Mouse (Mus musculus) embryonic facial prominence, embryonic 13.5 days (tissue): ENCODE measurements around the gene Lrfn1. TPM values are rescaled to one million over a fixed set of nuclear protein-coding genes. Genes with fewer than 3 reads are reported as not detected.

Source experiments
- ATAC-seq: fragments of 200-750 bp; cut with Nextera tagmentation; 2 replicates; pipeline ENCODE4 v1.8.0; 2017; ENCODE audit warnings: low read depth; ENCODE audit not compliant: insufficient number of reproducible peaks, insufficient read depth, low FRiP score, low TSS enrichment
- H3K27ac ChIP-seq: fragments of 300-500 bp; sonication (generic); 2 replicates; pipeline ENCODE4 v1.5.1; 2015; ENCODE audit warnings: moderate library complexity, mild to moderate bottlenecking, inconsistent platforms
- H3K27me3 ChIP-seq: fragments of 300-500 bp; sonication (generic); 2 replicates; pipeline ENCODE4 v1.6.1; 2015; ENCODE audit warnings: mild to moderate bottlenecking, inconsistent platforms
- H3K36me3 ChIP-seq: fragments of 300-500 bp; sonication (generic); 2 replicates; pipeline ENCODE4 v1.6.1; 2015; ENCODE audit warnings: mild to moderate bottlenecking, inconsistent platforms
- H3K4me1 ChIP-seq: fragments of 300-500 bp; sonication (generic); 2 replicates; pipeline ENCODE4 v1.6.1; 2015; ENCODE audit warnings: inconsistent platforms
- H3K4me2 ChIP-seq: fragments of 300-500 bp; sonication (generic); 2 replicates; pipeline ENCODE4 v1.6.1; 2015; ENCODE audit warnings: moderate library complexity, mild to moderate bottlenecking, inconsistent platforms
- H3K4me3 ChIP-seq: fragments of 300-500 bp; sonication (generic); 2 replicates; pipeline ENCODE4 v1.5.1; 2015; ENCODE audit warnings: mild to moderate bottlenecking, inconsistent platforms
- H3K9ac ChIP-seq: fragments of 300-500 bp; sonication (generic); 2 replicates; pipeline ENCODE4 v1.6.1; 2015; ENCODE audit warnings: mild to moderate bottlenecking, inconsistent platforms
- H3K9me3 ChIP-seq: fragments of 300-500 bp; sonication (generic); 2 replicates; pipeline ENCODE4 v1.6.1; 2016; ENCODE audit warnings: inconsistent platforms
- WGBS: fragments of 180-500 bp; shearing (Covaris S2); methylation state at CpG from one replicate; pipeline ENCODE4 v1.1.7; 2015; ENCODE audit warnings: mixed read lengths; 5-methylcytosine and 5-hydroxymethylcytosine counted together
- polyA plus RNA-seq: library from polyadenylated mRNA; unstranded; fragments of >200 nt; fragmentation: Nextera tagmentation; extraction: Ambion mirVana; gene quantifications from 2 replicates; pipeline ENCODE4 v1.2.1, GENCODE M21; 2015

Lrfn1 gene
- polyA plus RNA-seq, 1 experiment from 2014 or later = 7.6 TPM

GRCm38 (mm10) chr7:28436271-28436904 is 15.4 kb upstream of the Lrfn1 start:
- peak overlapping the region; percentile 60; the same call in 1 of the 2 replicates for H3K27ac ChIP-seq
- under 1% methylated on average over 53 of the region's 64 CpGs for WGBS
- ATAC-seq = peak; percentile 100

GRCm38 (mm10) chr7:28436932-28437570 is 14.7 kb upstream of the Lrfn1 start, which contains the start of gene Gmfg:
Gmfg (plus strand) TSS chr7:28437447.
- Histone ChIP-seq H3K9ac (peak within 1 kb of the TSS; percentile 98), H3K4me1 (peaks cover 38% of the 10 kb centered on the region), H3K4me3 (peak within 1 kb of the TSS; percentile 86), H3K36me3 (peaks cover 8% of the 10 kb centered on the region; the same call in 1 of the 2 replicates), H3K27me3 (no peaks in the 10 kb centered on the region), H3K9me3 (no peaks in the 10 kb centered on the region), H3K4me2 (peak within 1 kb of the TSS; percentile 85), H3K27ac (peak within 1 kb of the TSS; percentile 60; the same call in 1 of the 2 replicates)
- ATAC-seq = peak; percentile 21; the same call in 1 of the 2 replicates
- 3% methylated on average over 16 of the region's 16 CpGs for WGBS

More at GRCm38 (mm10) chr7:28436271-28436904, 15.4 kb upstream of the Lrfn1 start:
- Histone ChIP-seq H3K4me1 (peaks cover 42% of the 10 kb centered on the region), H3K4me2 (peak overlapping the region; percentile 85), H3K36me3 (peaks cover 12% of the 10 kb centered on the region; the same call in 1 of the 2 replicates), H3K4me3 (peak overlapping the region; percentile 86), H3K9ac (peak overlapping the region; percentile 98), H3K9me3 (no peaks in the 10 kb centered on the region), H3K27me3 (no peaks in the 10 kb centered on the region)

GRCm38 (mm10) chr7:28437964-28438363 is 13.8 kb upstream of the Lrfn1 start:
- H3K4me1 ChIP-seq = peaks cover 29% of the 10 kb centered on the region
- H3K36me3 ChIP-seq = no peaks in the 10 kb centered on the region
- H3K27ac ChIP-seq = no peak overlapping the region
- H3K9ac ChIP-seq = no peak overlapping the region
- ATAC-seq = no peak
- H3K27me3 ChIP-seq = no peaks in the 10 kb centered on the region
- H3K9me3 ChIP-seq = no peaks in the 10 kb centered on the region
- H3K4me2 ChIP-seq = no peak overlapping the region
- no peak overlapping the region for H3K4me3 ChIP-seq

- Histone ChIP-seq H3K36me3 (no peaks in the 10 kb centered on the region), H3K9me3 (no peaks in the 10 kb centered on the region), H3K4me2 (no peak overlapping the region), H3K4me1 (peaks cover 21% of the 10 kb centered on the region), H3K27ac (no peak overlapping the region), H3K4me3 (no peak overlapping the region), H3K9ac (no peak overlapping the region), H3K27me3 (no peaks in the 10 kb centered on the region)
- WGBS = 73% methylated on average over 2 of the region's 2 CpGs
- ATAC-seq = no peak
Observed at GRCm38 (mm10) chr7:28438771-28439170, 13.0 kb upstream of the Lrfn1 start.

GRCm38 (mm10) chr7:28440739-28441138 is 11.0 kb upstream of the Lrfn1 start:
- Histone ChIP-seq H3K27me3 (peaks cover 5% of the 10 kb centered on the region), H3K27ac (no peak overlapping the region), H3K4me3 (no peak overlapping the region), H3K4me2 (no peak overlapping the region), H3K9me3 (no peaks in the 10 kb centered on the region), H3K4me1 (peaks cover 5% of the 10 kb centered on the region; the same call in 1 of the 2 replicates), H3K9ac (no peak overlapping the region), H3K36me3 (no peaks in the 10 kb centered on the region)
- ATAC-seq = no peak
- 44% methylated on average over 2 of the region's 2 CpGs for WGBS

GRCm38 (mm10) chr7:28441776-28442485 is 9.8 kb upstream of the Lrfn1 start:
- no peak for ATAC-seq
- Histone ChIP-seq H3K9ac (no peak overlapping the region), H3K9me3 (no peaks in the 10 kb centered on the region), H3K4me2 (no peak overlapping the region), H3K36me3 (no peaks in the 10 kb centered on the region), H3K27me3 (peaks cover 9% of the 10 kb centered on the region), H3K4me3 (no peak overlapping the region), H3K4me1 (peaks cover 5% of the 10 kb centered on the region; the same call in 1 of the 2 replicates), H3K27ac (no peak overlapping the region)
- WGBS = 88% methylated on average over 14 of the region's 14 CpGs

GRCm38 (mm10) chr7:28442688-28443087 is 9.1 kb upstream of the Lrfn1 start:
- Histone ChIP-seq H3K9ac (no peak overlapping the region), H3K36me3 (no peaks in the 10 kb centered on the region), H3K4me1 (no peaks in the 10 kb centered on the region), H3K27ac (no peak overlapping the region), H3K4me3 (no peak overlapping the region), H3K27me3 (peaks cover 9% of the 10 kb centered on the region), H3K9me3 (no peaks in the 10 kb centered on the region), H3K4me2 (no peak overlapping the region)
- 51% methylated on average over 4 of the region's 4 CpGs for WGBS
- no peak for ATAC-seq

GRCm38 (mm10) chr7:28444344-28444974 is 7.3 kb upstream of the Lrfn1 start:
- Histone ChIP-seq H3K36me3 (no peaks in the 10 kb centered on the region), H3K4me3 (no peak overlapping the region), H3K9ac (0 out of 2 replicates have a peak overlapping the region, but pooled peaks have one; percentile 4), H3K4me2 (no peak overlapping the region), H3K27me3 (peaks cover 9% of the 10 kb centered on the region), H3K4me1 (no peaks in the 10 kb centered on the region), H3K27ac (no peak overlapping the region), H3K9me3 (no peaks in the 10 kb centered on the region)
- ATAC-seq = no peak
- 81% methylated on average over 13 of the region's 13 CpGs for WGBS

GRCm38 (mm10) chr7:28446446-28446845 is 5.3 kb upstream of the Lrfn1 start:
- H3K36me3 ChIP-seq = no peaks in the 10 kb centered on the region
- no peak overlapping the region for H3K4me3 ChIP-seq
- no peak overlapping the region for H3K4me2 ChIP-seq
- H3K27ac ChIP-seq = no peak overlapping the region
- H3K4me1 ChIP-seq = no peaks in the 10 kb centered on the region
- WGBS = 6% methylated on average over 12 of the region's 12 CpGs
- no peaks in the 10 kb centered on the region for H3K9me3 ChIP-seq
- H3K27me3 ChIP-seq = peaks cover 9% of the 10 kb centered on the region
- H3K9ac ChIP-seq = no peak overlapping the region
- no peak for ATAC-seq

- H3K9me3 ChIP-seq = no peaks in the 10 kb centered on the region
- H3K27ac ChIP-seq = no peak overlapping the region
- no peak for ATAC-seq
- H3K9ac ChIP-seq = no peak overlapping the region
- H3K4me1 ChIP-seq = no peaks in the 10 kb centered on the region
- no peaks in the 10 kb centered on the region for H3K36me3 ChIP-seq
- peaks cover 9% of the 10 kb centered on the region for H3K27me3 ChIP-seq
- no peak overlapping the region for H3K4me3 ChIP-seq
- H3K4me2 ChIP-seq = no peak overlapping the region
- 16% methylated on average over 12 of the region's 12 CpGs for WGBS
Observed at GRCm38 (mm10) chr7:28447101-28447830, 4.5 kb upstream of the Lrfn1 start.
